Mouse (Mus musculus): ENCODE data around the gene Gse1.

- no peak for TF ChIP-seq CTCF (conservative IDR thresholded peaks at IDR 0.05; ENCODE audit: low read length)
- TF ChIP-seq POU5F1 (IDR thresholded peaks at IDR 0.05; ENCODE audit: borderline replicate concordance, low read length) = no peak
- TF ChIP-seq NANOG (IDR thresholded peaks at IDR 0.05; ENCODE audit: borderline replicate concordance, low read length) = no peak
Measured at GRCm38 (mm10) chr8:120325172-120325767, 97.0 kb downstream of the Gse1 start.

All from E14TG2a.4 (cell line).